Mouse (Mus musculus) heart, adult 8-10 months (tissue): ENCODE measurements around the gene Smo. TPM values are rescaled to one million over a fixed set of nuclear protein-coding genes. Genes with fewer than 3 reads are reported as not detected.

ENCODE experiments used
- DNase-seq: peaks from one replicate; pipeline ENCODE4 v3.0.0; 2022; ENCODE audit warnings: low spot score
- total RNA-seq, 4 experiments: library from RNA; stranded (reverse); gene quantifications; 2 replicates each; pipeline ENCODE4 v1.2.4; 2022

The Smo gene
- 1 to 10 TPM; 6.9 to 9.2 (median 7.7) TPM for total RNA-seq

GRCm38 (mm10) chr6:29735336-29735688, at the start of gene Smo:
TSS of gene Smo (plus strand) at chr6:29735503.
- DNase-seq, result peak; percentile 58

DNA sequence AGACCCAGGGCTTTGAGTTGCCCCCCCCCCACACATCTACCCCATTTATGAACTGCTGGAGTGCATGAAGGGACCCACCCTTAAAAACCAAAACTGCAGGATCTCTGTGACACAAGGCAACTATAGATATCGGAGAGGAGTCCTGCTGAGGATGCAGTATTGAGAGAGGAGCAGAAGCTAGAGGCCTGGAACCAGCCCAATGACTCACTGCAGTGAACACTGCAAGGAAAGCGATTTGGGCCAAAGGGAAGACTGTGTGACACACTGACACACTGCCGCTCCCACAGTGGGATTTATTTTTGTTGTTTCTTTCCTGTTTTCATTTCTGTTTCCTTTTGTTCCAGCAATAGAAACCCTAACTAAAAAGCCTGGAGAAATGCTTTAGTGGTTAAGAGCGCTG, 49.4 kb upstream of the Smo start:
- no peak for DNase-seq

DNA sequence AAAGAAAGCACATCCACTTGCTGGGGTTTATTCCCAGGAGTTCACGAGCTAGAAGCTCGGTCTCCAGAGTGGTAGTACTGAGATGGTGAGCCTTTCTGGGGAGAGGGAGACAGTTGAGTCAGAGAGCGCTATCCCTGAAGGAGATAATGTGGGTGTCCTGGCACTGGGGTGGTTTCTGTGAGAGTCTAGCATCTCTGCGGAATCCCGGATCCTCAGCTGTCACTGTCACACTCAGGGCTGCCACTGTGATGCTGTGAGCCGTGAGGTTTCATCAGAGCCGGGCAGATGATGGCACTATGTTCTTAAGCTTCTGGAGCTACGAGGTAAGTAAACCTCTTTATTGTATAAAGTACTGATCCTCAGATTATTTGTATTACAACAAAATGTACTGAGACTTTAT, 45.8 kb upstream of the Smo start:
- DNase-seq, result no peak

GRCm38 (mm10) chr6:29693953-29694352, 41.4 kb upstream of the Smo start, which contains the start of gene Tspan33:
TSS of gene Tspan33 (plus strand) at chr6:29694222.
- peak; percentile 90 for DNase-seq

DNA sequence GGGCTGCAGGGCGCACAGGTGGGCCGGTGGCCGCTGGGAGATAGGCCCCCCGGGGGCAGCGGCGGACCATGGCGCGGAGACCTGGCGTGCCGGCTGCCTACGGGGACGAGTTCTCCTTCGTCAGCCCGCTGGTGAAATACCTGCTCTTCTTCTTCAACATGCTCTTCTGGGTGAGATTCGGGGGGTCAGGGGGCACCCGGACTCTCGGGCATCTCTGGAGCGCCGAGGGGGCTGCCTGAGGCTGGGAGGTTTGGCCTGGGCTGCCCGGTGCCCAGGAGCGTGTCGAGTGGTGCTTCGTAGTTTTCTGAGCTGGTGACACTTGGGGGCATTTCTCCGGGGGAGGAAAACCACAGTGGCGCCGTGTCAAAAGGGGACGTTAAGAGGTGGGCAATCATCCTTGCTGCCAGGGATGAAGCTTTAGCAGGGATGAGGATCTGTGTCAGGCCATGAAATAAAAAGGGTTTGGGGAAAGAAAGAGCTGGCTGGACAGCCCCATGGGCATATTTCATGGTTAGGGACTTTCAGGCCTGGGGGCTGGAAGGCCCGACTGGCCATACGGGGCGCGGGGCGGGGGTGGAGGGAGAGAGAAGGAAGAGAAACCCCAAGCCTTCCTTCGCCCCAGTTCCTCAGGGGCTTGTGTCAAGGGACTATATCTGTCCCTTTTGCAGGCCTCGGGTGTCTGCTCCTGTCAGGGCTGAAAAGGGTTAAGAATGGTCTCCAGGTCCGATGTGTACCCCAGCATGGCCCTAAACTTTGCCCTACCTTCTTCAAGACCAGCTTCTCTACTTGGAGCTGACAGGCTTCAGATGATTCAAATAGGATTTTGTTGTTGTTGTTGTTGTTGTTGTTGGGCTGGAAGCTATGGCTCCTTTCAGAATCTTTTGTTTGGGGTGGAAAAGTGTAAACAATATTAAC, 40.7 kb upstream of the Smo start:
- DNase-seq, result no peak

DNA sequence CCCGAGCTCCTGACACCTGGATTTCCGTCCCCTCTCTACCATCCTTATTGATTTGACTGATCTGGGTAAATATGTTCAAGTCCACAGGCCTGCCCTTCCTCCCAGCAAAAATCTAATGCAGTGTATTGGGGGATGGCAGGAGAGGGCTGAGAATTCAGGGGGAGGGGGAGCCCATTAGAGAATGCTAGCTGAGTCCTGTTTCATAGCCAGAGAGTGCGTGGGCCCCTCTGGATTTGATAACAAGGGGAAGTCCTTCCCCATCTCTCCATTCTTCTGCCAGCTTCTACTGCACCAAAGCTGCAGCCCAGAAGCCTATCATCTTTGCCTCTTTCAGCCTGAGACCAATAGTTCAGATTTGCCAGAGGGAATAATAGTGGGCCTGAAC, 40.0 kb upstream of the Smo start:
- no peak for DNase-seq

- no peak for DNase-seq
These were observed 39.3 kb upstream of the Smo start for GRCm38 (mm10) chr6:29695975-29696374.

- DNase-seq, result no peak
These were observed 38.2 kb upstream of the Smo start for GRCm38 (mm10) chr6:29697139-29697538.

DNA sequence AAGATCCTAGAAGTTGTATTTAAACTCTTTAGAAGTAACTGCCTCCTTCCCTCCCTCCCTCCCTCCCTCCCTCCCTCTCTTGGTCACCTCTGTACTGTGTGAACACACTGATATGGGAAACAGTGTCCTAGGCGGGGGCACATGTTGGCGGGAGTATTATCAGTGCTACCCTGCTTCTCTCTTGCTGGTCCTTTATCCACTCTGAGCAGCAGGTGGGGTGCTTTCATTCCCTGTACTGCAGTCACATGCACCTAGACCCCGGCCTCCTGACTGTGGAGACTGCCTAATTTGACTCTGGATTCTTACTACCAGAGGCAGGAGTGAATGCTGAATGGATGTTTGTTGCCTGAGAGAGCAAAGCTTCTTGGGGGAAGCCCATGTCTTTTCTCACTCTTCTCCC, 37.8 kb upstream of the Smo start:
- no peak for DNase-seq

DNA sequence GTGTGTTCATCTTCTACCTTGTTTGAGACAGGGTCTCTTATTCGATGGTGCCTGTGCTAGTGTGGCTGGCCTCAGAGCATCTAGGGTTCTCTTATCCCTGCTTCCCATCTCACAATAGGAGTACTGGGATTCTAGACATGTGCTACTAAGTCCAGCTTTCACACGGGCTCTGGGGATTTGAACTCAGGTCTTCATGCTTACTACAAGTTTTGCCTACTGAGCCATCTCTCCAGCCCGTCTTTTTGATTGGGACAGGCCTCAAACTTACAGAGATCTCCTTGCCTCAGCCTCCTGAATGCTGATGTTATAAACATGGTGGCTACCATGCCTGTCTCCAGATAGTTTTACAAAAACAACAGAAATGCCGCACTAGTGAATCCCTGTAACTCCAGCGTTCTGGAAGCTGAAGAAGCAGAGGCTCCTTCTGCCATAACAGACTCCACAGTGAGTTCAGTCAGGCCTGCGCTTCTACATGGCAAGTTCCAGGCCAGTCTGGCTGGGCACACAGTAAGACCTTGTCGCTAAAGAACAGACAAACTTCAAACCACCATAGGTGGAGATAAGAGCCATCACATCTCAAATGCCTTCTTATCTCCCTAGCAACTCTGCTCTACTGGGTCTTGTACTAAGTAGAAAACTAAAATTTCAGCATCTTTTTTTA, 36.1 kb upstream of the Smo start:
- DNase-seq, result no peak

- no peak for DNase-seq
These were observed 34.3 kb upstream of the Smo start for GRCm38 (mm10) chr6:29701051-29701450.

GRCm38 (mm10) chr6:29702126-29702525, 33.2 kb upstream of the Smo start:
- no peak for DNase-seq

DNA sequence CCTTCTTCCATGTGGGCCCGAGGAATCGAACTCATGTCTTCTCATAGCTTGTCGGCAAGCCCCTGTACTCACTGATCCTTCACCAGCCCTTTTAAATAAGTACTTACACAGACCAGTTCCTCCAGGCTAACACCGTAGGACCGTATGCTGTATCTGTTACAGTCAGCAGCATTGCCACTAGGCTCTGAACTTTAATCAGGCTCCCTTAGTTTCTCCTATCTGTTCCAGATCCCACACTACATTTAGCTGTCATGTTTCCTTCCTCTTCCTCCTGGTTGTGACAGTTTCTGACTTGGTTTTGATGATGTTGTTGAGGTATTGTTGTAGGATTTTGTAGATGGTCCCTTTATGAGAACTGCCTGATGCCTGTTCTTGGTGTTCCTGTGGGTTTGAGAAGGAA, 31.2 kb upstream of the Smo start:
- no peak for DNase-seq

GRCm38 (mm10) chr6:29707902-29708301, 27.4 kb upstream of the Smo start:
- DNase-seq, result no peak

GRCm38 (mm10) chr6:29711318-29711717, 24.0 kb upstream of the Smo start:
- no peak for DNase-seq

DNA sequence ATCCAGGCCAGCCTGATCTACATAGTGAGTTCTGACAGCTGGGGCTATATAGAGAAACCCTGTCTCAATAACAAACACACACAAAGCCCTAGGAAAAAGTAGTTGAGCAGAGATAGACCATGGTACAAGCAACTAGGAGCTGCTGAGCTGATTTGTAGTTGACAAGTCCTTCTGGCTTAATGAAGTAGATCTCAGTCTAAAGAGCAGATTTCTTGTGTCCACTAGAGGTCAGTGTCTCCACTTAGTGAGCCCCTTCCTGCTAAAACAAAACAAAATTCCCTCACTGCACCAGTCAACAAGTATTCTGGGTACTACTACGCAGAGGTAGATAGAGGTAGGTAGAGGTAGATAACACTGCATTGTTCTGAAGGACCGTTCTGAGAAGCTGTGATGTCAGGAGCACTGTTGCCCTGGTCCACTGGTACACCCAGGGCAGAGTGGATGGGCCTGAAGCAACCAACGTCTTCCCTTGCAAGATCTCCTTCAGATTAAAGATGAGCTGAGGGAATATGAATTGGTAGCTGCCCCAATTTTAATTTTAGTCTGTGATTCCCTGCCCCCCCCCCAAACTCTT, 23.2 kb upstream of the Smo start:
- peak; percentile 50 for DNase-seq

GRCm38 (mm10) chr6:29716624-29717365, 18.5 kb upstream of the Smo start:
- no peak for DNase-seq

GRCm38 (mm10) chr6:29717541-29717940, 17.8 kb upstream of the Smo start:
- no peak for DNase-seq

DNA sequence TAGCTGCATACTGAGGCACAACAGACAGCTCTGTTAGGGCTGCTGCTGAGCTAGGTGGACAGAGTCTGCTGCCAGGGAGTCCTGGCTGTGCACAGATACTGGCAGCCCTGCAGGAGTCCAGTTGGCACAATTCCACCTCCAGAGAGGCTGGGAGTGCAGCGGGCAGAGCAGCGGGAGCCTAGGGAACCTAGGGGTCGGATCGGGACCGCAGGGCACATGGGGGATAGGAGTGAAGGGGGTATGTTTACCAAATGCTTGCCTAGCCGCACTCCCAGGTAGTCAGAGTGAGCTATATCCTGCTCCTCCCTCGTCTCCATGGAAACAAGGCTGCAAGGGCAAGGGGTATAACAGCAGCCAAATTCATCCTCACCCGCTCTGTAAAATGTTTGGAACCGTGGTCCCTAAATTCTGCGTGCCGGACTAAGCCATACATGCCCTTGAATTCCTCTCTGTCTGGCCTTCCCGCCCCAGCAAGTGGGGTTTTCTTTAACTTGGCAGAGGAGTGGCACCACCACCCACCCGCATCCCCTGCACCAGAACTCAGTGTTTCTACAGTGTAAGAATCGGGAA, 17.3 kb upstream of the Smo start:
- no peak for DNase-seq

DNA sequence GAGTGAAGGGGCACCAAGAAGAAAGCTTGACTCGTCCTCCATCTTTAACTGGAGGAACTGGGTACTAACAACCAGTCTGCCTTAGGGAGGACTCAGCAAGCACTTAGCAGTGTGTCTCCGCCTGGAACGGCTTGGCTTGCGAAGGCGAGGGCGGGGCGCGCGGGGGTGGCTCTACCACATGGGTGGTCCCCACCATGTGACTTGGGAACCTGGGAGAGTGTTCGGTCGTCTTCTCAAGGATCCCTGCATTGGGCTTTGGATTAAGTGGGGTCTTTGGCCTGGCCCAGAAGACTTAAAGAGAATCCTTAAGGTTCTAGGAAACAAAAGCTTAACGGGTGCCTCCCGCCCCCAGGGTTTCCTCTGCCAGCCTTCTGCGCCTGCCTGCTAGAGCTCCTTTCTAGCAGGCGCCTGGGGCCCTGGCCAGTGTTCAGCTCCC, 16.4 kb upstream of the Smo start:
- peak; percentile 35 for DNase-seq

DNA sequence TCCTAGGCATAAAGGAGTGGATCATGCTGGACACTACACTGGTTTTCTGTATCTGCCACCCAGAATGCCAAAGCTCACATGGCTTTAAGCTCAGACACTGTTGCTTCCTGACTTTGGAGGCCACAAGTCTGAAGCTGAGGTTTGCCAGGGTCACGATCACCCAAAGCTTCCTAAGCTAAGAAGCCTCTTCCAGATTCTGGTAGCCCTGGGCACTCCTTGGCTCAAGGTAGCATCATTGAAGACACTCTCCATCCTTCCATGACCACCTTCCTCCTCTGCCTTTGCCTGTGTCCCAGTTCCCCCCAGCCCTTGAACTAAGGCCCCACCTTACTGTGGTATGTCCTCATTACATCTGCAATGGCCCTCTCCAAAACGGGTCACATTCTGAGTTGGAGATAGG, 13.4 kb upstream of the Smo start:
- no peak for DNase-seq
